Mouse (Mus musculus): ENCODE results near the gene Gfm1.

DNA sequence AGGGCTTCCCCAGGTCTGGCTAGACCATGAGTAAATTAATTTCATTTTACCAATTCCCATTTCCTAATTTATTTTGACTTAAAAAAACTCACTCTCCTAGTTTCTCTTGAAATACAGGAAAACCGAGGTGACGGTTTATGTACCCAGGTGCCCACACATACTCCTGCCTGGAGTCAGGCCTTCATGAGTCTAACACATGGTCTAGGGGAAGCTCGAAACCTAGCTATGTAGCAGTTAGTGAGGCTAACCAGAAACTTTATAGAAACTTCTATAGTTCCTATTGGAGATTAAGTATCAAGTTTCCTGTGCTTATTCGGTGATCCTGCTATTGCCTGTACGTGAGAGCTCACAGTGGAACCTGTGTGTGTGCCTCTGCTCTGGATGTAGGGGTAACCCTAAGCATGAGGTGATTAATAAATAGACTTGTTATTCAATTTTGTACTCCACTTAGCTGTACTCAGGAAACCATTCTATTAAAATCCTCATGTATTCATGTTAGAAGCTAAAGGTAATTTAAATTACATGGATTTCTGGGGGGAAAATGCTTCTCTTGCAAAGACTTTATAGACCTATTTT is 90.8 kb downstream of the Gfm1 start:
- TF ChIP-seq CTCF (IDR thresholded peaks at IDR 0.05; ENCODE audit: control insufficient read depth, insufficient read depth, insufficient read length) (no peak), MYOG (IDR thresholded peaks at IDR 0.05; ENCODE audit: control insufficient read depth, extremely low read depth, insufficient read length) (no peak), USF1 (IDR thresholded peaks at IDR 0.05; ENCODE audit: low read depth) (no peak)

Measured in C2C12 (cell line).